Mouse (Mus musculus): ENCODE results near the gene Ddx58. TPM values are rescaled to one million over a fixed set of nuclear protein-coding genes. Genes with fewer than 3 reads are reported as not detected.

Gene Ddx58
- polyA plus RNA-seq, 2 experiments, result 2.4 to 3.1 TPM

DNA sequence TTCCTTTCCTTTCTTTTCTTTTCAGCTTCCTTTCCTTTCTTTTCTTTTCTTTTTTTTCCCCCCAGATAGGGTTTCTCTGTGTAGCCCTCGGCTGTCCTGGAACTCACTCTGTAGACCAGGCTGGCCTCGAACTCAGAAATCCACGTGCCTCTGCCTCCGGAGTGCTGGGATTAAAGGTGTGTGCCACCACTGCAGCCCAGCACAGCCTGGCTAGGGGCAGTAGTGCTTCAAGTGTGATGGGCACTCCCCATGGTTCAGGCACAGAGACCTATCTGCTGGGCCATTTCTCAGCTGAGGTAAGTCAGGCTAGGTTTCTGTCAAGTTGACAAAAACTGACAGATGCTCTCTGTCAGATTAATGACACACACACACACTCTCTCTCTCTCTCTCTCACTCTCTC, 3.4 kb upstream of the Ddx58 start:
- H3K9me3 ChIP-seq (ENCODE audit: control insufficient read depth, low read length), result no peaks in the 10 kb centered on the region
- H3K36me3 ChIP-seq (replicated peaks; ENCODE audit: control insufficient read depth, insufficient read depth, low read depth), result no peaks in the 10 kb centered on the region
- H3K27ac ChIP-seq, result no peak overlapping the region
- peaks cover 0 to 4% of the 10 kb centered on the region in 2 experiments; a peak in 1 of 4 replicates for H3K4me1 ChIP-seq (replicated peaks; ENCODE audit: control insufficient read depth in 2 of 2, insufficient read depth in 2 of 2, low read length in 1 of 2)
- TF ChIP-seq CTCF (IDR thresholded peaks at IDR 0.05; ENCODE audit: low read depth) (no peak), EP300 (IDR thresholded peaks at IDR 0.05; ENCODE audit: low read depth) (no peak)
- ATAC-seq (ENCODE audit: insufficient read depth) (no peak), DNase-seq (ENCODE audit: low read depth in 3 of 3, low spot score in 3 of 3) (no peak)
- H3K9ac ChIP-seq (replicated peaks), result no peak overlapping the region
- H3K27me3 ChIP-seq (ENCODE audit: control insufficient read depth, insufficient read depth, low read length), result no peaks in the 10 kb centered on the region
- no peak overlapping the region for H3K4me3 ChIP-seq (ENCODE audit: insufficient read depth in 1 of 2, low read depth in 2 of 2, low read length in 2 of 2)
- 76% methylated on average over 4 of the region's 4 CpGs for WGBS (ENCODE audit: insufficient replicate concordance)
- no peak overlapping the region for H3K4me2 ChIP-seq (ENCODE audit: low read depth)

DNA sequence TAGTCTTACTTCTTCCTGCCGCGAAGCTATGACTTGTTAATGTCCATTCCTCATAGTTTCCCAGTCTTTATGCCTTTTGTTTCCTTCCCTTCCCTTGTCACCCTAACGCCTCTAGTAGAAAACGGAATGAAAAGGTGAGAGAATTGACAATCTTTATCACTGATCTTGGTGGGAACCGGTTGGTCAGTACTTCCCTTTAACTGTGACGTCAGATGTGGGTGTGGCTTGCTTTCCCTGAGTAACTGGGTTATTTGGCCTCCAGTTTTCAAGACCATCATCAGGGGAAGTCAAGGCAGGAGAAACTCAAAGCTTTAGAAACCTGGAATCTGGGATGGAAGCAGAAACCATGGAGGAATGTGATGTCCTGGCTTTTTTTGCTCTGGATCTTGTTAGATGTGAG, 2.3 kb upstream of the Ddx58 start:
- Histone ChIP-seq H3K4me2 (ENCODE audit: low read depth) (no peak overlapping the region), H3K27me3 (ENCODE audit: control insufficient read depth, insufficient read depth, low read length) (no peaks in the 10 kb centered on the region), H3K9ac (replicated peaks) (no peak overlapping the region), H3K36me3 (replicated peaks; ENCODE audit: control insufficient read depth, insufficient read depth, low read depth) (no peaks in the 10 kb centered on the region), H3K4me3 (ENCODE audit: insufficient read depth in 1 of 2, low read depth in 2 of 2, low read length in 2 of 2) (no peak overlapping the region), H3K4me1 (replicated peaks; ENCODE audit: control insufficient read depth in 2 of 2, insufficient read depth in 2 of 2, low read length in 1 of 2) (peaks cover 0 to 4% of the 10 kb centered on the region in 2 experiments; a peak in 1 of 4 replicates), H3K9me3 (ENCODE audit: control insufficient read depth, low read length) (no peaks in the 10 kb centered on the region), H3K27ac (no peak overlapping the region)
- TF ChIP-seq CTCF (IDR thresholded peaks at IDR 0.05; ENCODE audit: low read depth) (no peak), EP300 (IDR thresholded peaks at IDR 0.05; ENCODE audit: low read depth) (no peak)
- DNase-seq (ENCODE audit: low read depth in 3 of 3, low spot score in 3 of 3) (no peak), ATAC-seq (ENCODE audit: insufficient read depth) (no peak)
- WGBS (ENCODE audit: insufficient replicate concordance), result 33% methylated on average over 6 of the region's 6 CpGs

DNA sequence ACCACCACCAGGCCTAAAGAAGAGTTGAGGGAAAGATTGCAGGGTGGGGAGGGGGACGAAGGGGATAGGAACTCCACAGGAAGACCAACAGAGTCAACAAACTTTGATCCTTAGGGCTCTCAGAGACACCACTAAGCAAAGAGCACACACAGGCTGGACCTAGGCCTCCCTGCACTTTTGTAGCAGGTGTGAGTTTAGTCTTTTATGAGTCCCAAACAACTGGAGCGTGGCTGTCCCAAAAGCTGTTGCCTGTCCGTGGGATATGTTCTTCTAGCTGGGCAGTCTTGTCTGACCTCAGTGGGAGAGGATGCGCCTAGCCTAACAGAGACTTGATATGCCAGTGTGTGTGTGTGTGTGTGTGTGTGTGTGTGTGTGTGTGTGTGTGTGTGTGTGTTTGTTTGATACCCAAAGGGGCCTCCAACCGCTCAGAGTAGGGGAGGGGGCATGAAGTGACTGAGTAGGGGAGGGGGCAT, 680 bp upstream of the Ddx58 start:
- TF ChIP-seq EP300 (IDR thresholded peaks at IDR 0.05; ENCODE audit: low read depth), result no peak
- TF ChIP-seq CTCF (IDR thresholded peaks at IDR 0.05; ENCODE audit: low read depth), result no peak
- H3K9me3 ChIP-seq (ENCODE audit: control insufficient read depth, low read length), result no peaks in the 10 kb centered on the region
- no peak overlapping the region for H3K27ac ChIP-seq
- H3K27me3 ChIP-seq (ENCODE audit: control insufficient read depth, insufficient read depth, low read length), result no peaks in the 10 kb centered on the region
- DNase-seq (ENCODE audit: low read depth in 3 of 3, low spot score in 3 of 3) (no peak), ATAC-seq (ENCODE audit: insufficient read depth) (0 out of 2 replicates have a peak, but pooled peaks have one; percentile 28)
- H3K4me2 ChIP-seq (ENCODE audit: low read depth), result peak overlapping the region; percentile 77
- H3K9ac ChIP-seq (replicated peaks), result no peak overlapping the region; the same call in 1 of the 2 replicates
- H3K4me3 ChIP-seq (ENCODE audit: insufficient read depth in 1 of 2, low read depth in 2 of 2, low read length in 2 of 2), result peak overlapping the region; percentile 63 to 76; a peak in 2 of 4 replicates
- WGBS (ENCODE audit: insufficient replicate concordance), result 30% methylated on average over 5 of the region's 5 CpGs
- H3K4me1 ChIP-seq (replicated peaks; ENCODE audit: control insufficient read depth in 2 of 2, insufficient read depth in 2 of 2, low read length in 1 of 2), result peaks cover 0 to 4% of the 10 kb centered on the region in 2 experiments; a peak in 1 of 4 replicates
- no peaks in the 10 kb centered on the region for H3K36me3 ChIP-seq (replicated peaks; ENCODE audit: control insufficient read depth, insufficient read depth, low read depth)

DNA sequence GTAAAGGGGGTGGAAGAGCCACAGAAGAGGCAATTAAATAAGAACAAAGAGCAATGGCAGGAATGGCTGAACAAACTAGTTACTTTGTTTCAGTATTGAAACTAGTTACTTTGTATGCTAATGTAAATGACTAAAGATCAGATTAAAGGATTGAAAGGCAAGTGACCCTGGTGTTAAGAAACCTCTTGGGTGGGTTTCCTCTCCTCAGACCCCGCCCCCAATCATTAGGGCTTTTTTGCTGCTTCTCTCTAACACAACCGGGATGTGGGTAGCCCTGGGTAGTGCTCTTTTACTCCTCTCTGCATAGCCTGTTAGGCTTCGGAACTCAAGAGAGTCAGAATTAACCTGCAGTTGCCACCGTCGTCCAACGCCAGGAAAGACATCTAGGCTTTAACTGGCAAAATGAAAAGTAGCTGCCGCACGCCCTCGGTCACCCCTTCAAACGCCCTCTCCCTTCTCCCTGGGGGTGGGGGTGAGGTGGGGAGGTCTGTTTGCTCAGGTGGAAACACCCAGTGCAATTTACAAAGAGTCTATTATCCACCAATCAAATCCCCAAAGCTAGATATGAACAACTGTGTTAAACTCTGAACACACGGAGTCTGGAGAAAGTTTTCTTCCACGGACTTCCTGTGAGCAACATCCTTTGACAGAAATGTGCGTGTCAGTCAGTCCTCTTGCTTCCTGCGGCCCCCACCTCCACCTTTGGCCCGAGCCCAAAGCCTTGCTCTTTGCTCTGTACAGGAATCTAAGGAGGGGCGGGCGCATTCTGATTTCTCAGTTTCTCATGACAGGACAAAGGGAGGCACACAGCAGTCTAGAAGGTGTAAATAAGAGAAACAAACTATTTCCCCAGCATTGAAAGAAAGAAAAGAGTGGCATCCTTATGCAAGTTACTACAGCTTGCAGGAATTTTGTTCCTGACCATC, 882 bp downstream of the Ddx58 start:
- Histone ChIP-seq H3K36me3 (replicated peaks; ENCODE audit: control insufficient read depth, insufficient read depth, low read depth) (no peaks in the 10 kb centered on the region), H3K27me3 (ENCODE audit: control insufficient read depth, insufficient read depth, low read length) (no peaks in the 10 kb centered on the region), H3K9ac (replicated peaks) (peak overlapping the region; percentile 37), H3K27ac (no peak overlapping the region), H3K4me3 (ENCODE audit: insufficient read depth in 1 of 2, low read depth in 2 of 2, low read length in 2 of 2) (peak overlapping the region; percentile 63 to 76), H3K4me2 (ENCODE audit: low read depth) (peak overlapping the region; percentile 77), H3K9me3 (ENCODE audit: control insufficient read depth, low read length) (no peaks in the 10 kb centered on the region), H3K4me1 (replicated peaks; ENCODE audit: control insufficient read depth in 2 of 2, insufficient read depth in 2 of 2, low read length in 1 of 2) (peaks cover 0 to 4% of the 10 kb centered on the region in 2 experiments; a peak in 1 of 4 replicates)
- TF ChIP-seq EP300 (IDR thresholded peaks at IDR 0.05; ENCODE audit: low read depth) (no peak), CTCF (IDR thresholded peaks at IDR 0.05; ENCODE audit: low read depth) (no peak)
- no peak for DNase-seq (ENCODE audit: low read depth in 3 of 3, low spot score in 3 of 3)
- WGBS (ENCODE audit: insufficient replicate concordance), result 3% methylated on average over 17 of the region's 17 CpGs
- ATAC-seq (ENCODE audit: insufficient read depth), result 0 out of 2 replicates have a peak, but pooled peaks have one; percentile 41

DNA sequence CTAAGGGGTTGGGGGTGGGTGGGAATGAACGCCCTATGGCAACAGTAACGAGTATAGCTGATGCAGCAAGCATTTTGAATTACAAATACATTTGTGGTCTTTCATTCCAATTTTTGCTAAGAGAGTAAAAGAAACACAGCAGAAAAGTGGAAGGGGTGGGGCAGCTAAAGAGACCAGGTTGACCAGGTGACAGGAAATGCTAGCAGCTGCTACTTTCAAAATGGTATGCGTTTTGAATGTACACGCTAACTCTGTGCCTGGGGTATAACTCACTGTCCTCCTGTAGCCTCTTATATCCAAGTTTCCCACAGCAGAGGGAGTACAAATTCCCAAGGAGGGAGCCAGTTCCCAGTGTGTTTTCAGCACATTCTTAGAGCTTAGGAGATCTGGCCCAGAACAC, 2.8 kb downstream of the Ddx58 start:
- no peak overlapping the region for H3K4me2 ChIP-seq (ENCODE audit: low read depth)
- 62% methylated on average over 4 of the region's 4 CpGs for WGBS (ENCODE audit: insufficient replicate concordance)
- peaks cover 0 to 4% of the 10 kb centered on the region in 2 experiments; a peak in 1 of 4 replicates for H3K4me1 ChIP-seq (replicated peaks; ENCODE audit: control insufficient read depth in 2 of 2, insufficient read depth in 2 of 2, low read length in 1 of 2)
- no peak for DNase-seq (ENCODE audit: low read depth in 3 of 3, low spot score in 3 of 3)
- no peaks in the 10 kb centered on the region for H3K27me3 ChIP-seq (ENCODE audit: control insufficient read depth, insufficient read depth, low read length)
- H3K9me3 ChIP-seq (ENCODE audit: control insufficient read depth, low read length), result no peaks in the 10 kb centered on the region
- H3K9ac ChIP-seq (replicated peaks), result no peak overlapping the region
- TF ChIP-seq EP300 (IDR thresholded peaks at IDR 0.05; ENCODE audit: low read depth) (no peak), CTCF (IDR thresholded peaks at IDR 0.05; ENCODE audit: low read depth) (no peak)
- no peak for ATAC-seq (ENCODE audit: insufficient read depth)
- no peak overlapping the region for H3K27ac ChIP-seq
- no peaks in the 10 kb centered on the region for H3K36me3 ChIP-seq (replicated peaks; ENCODE audit: control insufficient read depth, insufficient read depth, low read depth)
- H3K4me3 ChIP-seq (ENCODE audit: insufficient read depth in 1 of 2, low read depth in 2 of 2, low read length in 2 of 2), result no peak overlapping the region
